Mouse (Mus musculus) C2C12 (cell line): ENCODE measurements around the gene Tlcd1.

Experiments used
- CTCF ChIP-seq: IDR thresholded peaks from one replicate; pipeline ENCODE4 v1.5.1; 2011; ENCODE audit not compliant: control insufficient read depth, insufficient read depth, insufficient read length
- FOSL1 ChIP-seq: IDR thresholded peaks from one replicate; pipeline ENCODE4 v1.8.0; 2011; ENCODE audit warnings: mild to moderate bottlenecking, low read length; ENCODE audit not compliant: poor library complexity, insufficient read depth, severe bottlenecking
- MAX ChIP-seq: IDR thresholded peaks from one replicate; pipeline ENCODE4 v1.6.1; 2011; ENCODE audit warnings: mild to moderate bottlenecking, control low read depth
- MYOG ChIP-seq: IDR thresholded peaks from one replicate; pipeline ENCODE4 v1.6.1; 2011; ENCODE audit not compliant: control insufficient read depth, insufficient read length; ENCODE audit errors: extremely low read depth
- USF1 ChIP-seq: IDR thresholded peaks from one replicate; pipeline ENCODE4 v1.6.1; 2011; ENCODE audit warnings: low read depth, mild to moderate bottlenecking, control low read depth, moderate library complexity

DNA sequence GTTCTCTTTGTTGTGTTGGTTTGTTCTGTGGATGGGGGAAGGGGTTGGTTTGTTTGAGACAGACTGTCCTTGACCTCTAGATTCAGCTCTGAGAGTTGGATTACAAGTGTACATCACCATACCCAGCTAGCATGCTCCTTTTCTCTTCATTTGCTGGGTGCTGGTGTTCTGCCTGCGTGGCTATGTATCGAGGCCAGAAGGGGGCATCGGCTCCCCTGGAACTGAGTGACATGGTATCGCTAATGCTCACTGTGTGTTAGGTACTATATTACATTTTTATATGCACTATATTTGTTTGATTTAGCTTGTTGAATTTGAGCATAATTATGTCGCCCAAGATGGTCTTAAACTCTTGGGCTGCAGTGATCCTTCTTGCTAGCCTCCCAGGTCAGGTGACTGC, 30.3 kb upstream of the Tlcd1 start:
- TF ChIP-seq FOSL1 (no peak), CTCF (peak; percentile 0), MAX (no peak), USF1 (no peak), MYOG (no peak)
